Mouse (Mus musculus): ENCODE results near the gene Cox7a1. TPM values are rescaled to one million over a fixed set of nuclear protein-coding genes. Genes with fewer than 3 reads are reported as not detected.

Cox7a1 gene
- polyA plus RNA-seq, 1 experiment from 2014 or later: 43.0 TPM

DNA sequence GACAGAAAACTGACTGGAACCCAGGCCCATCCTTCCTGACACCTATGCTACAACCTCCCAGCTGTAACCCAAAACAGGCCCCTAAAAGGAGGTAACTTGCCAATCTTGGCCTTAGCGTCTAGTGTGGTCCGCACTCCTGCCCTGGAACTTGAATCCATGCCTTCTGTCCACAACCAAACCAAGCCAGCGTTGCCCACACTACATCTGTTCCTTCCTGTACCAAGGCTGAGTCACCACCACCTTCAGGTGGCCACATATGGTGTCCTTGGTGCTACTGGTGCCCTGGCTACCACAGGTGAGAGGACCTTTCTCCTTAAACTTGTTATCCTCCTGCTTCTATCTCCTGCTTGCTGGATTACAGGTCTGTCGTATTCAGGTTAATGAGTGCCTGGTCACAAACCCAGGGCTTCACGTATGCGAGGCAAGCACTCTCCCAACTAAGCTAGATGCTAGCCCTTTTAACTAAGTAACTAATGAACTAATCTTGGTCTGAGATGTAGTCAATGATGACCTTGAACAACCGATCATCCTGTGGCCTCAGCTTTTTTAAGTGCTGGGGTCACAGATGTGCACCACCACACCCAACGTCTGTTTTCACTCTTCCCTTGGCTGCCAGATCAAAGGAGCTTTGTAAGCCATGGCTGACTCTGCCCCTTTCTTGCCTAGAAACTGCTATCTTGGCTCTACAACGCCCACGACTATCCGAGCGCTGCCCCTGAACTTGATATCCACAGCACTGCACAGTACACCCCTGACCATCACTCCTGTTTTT, 4.6 kb downstream of the Cox7a1 start:
- 63% methylated on average over 12 of the region's 12 CpGs for WGBS
- Histone ChIP-seq H3K27me3 (ENCODE audit: insufficient read depth, low read length) (no peaks in the 10 kb centered on the region), H3K4me3 (replicated peaks; ENCODE audit: low read depth, low read length) (no peak overlapping the region), H3K9me3 (replicated peaks; ENCODE audit: low read length) (no peaks in the 10 kb centered on the region), H3K9ac (ENCODE audit: low read depth, low read length) (no peak overlapping the region), H3K36me3 (ENCODE audit: insufficient read depth, low read length) (peaks cover 56% of the 10 kb centered on the region), H3K27ac (no peak overlapping the region), H3K4me2 (ENCODE audit: low read length) (no peak overlapping the region), H3K4me1 (replicated peaks; ENCODE audit: insufficient read depth, low read length) (peaks cover 12% of the 10 kb centered on the region)
- ATAC-seq (replicated peaks; ENCODE audit: low FRiP score, low read depth) (no peak), DNase-seq (ENCODE audit: low spot score) (no peak)
- no peak for TF ChIP-seq CTCF (IDR thresholded peaks at IDR 0.05; ENCODE audit: low read depth)

- 52% methylated on average over 4 of the region's 4 CpGs for WGBS
- Histone ChIP-seq H3K4me3 (replicated peaks; ENCODE audit: low read depth, low read length) (no peak overlapping the region), H3K4me2 (ENCODE audit: low read length) (no peak overlapping the region), H3K27me3 (ENCODE audit: insufficient read depth, low read length) (no peaks in the 10 kb centered on the region), H3K9ac (ENCODE audit: low read depth, low read length) (no peak overlapping the region), H3K9me3 (replicated peaks; ENCODE audit: low read length) (no peaks in the 10 kb centered on the region), H3K36me3 (ENCODE audit: insufficient read depth, low read length) (peaks cover 56% of the 10 kb centered on the region), H3K27ac (no peak overlapping the region), H3K4me1 (replicated peaks; ENCODE audit: insufficient read depth, low read length) (peaks cover 13% of the 10 kb centered on the region)
- ATAC-seq (replicated peaks; ENCODE audit: low FRiP score, low read depth) (no peak), DNase-seq (ENCODE audit: low spot score) (no peak)
- no peak for TF ChIP-seq CTCF (IDR thresholded peaks at IDR 0.05; ENCODE audit: low read depth)
These were observed 5.2 kb downstream of the Cox7a1 start for GRCm38 (mm10) chr7:30189116-30189491.

DNA sequence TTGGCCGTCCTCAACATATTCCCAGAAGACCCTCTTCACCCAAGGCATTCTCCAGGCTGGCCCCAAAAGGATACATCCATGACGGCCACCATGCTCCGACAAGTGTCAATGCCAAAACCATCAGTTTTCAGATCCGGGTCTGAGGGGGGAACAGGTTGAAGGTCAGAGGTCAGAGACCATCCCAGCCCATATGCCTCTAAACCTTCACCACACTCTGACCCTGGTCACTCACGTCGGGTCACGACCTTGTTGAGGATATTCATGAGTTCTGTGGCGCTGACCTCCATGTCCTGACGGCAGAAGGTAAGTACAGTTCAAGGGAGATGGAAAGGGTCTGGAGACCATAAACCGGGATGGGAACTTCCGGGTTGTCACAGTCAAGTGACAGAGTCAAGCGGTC, 8.1 kb downstream of the Cox7a1 start:
- DNase-seq (ENCODE audit: low spot score): no peak
- Histone ChIP-seq H3K36me3 (ENCODE audit: insufficient read depth, low read length) (peaks cover 40% of the 10 kb centered on the region), H3K9ac (ENCODE audit: low read depth, low read length) (no peak overlapping the region), H3K4me3 (replicated peaks; ENCODE audit: low read depth, low read length) (no peak overlapping the region), H3K27me3 (ENCODE audit: insufficient read depth, low read length) (no peaks in the 10 kb centered on the region), H3K27ac (no peak overlapping the region), H3K9me3 (replicated peaks; ENCODE audit: low read length) (no peaks in the 10 kb centered on the region), H3K4me2 (ENCODE audit: low read length) (0 out of 2 replicates have a peak overlapping the region, but pooled peaks have one; percentile 83), H3K4me1 (replicated peaks; ENCODE audit: insufficient read depth, low read length) (peaks cover 20% of the 10 kb centered on the region)
- TF ChIP-seq CTCF (IDR thresholded peaks at IDR 0.05; ENCODE audit: low read depth): no peak
- 83% methylated on average over 12 of the region's 12 CpGs for WGBS
- ATAC-seq (replicated peaks; ENCODE audit: low FRiP score, low read depth): no peak

- WGBS: 32% methylated on average over 9 of the region's 9 CpGs
- H3K4me3 ChIP-seq (replicated peaks; ENCODE audit: low read depth, low read length): peak overlapping the region; percentile 70; the same call in 1 of the 2 replicates
- DNase-seq (ENCODE audit: low spot score): peak; percentile 64
- peak overlapping the region; percentile 94; the same call in 1 of the 2 replicates for H3K27ac ChIP-seq
- peaks cover 31% of the 10 kb centered on the region for H3K36me3 ChIP-seq (ENCODE audit: insufficient read depth, low read length)
- no peaks in the 10 kb centered on the region for H3K27me3 ChIP-seq (ENCODE audit: insufficient read depth, low read length)
- no peak for ATAC-seq (replicated peaks; ENCODE audit: low FRiP score, low read depth)
- no peak for TF ChIP-seq CTCF (IDR thresholded peaks at IDR 0.05; ENCODE audit: low read depth)
- no peaks in the 10 kb centered on the region for H3K9me3 ChIP-seq (replicated peaks; ENCODE audit: low read length)
- H3K4me2 ChIP-seq (ENCODE audit: low read length): peak overlapping the region; percentile 83
- peaks cover 20% of the 10 kb centered on the region for H3K4me1 ChIP-seq (replicated peaks; ENCODE audit: insufficient read depth, low read length)
- peak overlapping the region; percentile 81; the same call in 1 of the 2 replicates for H3K9ac ChIP-seq (ENCODE audit: low read depth, low read length)
These were observed 9.1 kb downstream of the Cox7a1 start for GRCm38 (mm10) chr7:30193013-30193412.

DNA sequence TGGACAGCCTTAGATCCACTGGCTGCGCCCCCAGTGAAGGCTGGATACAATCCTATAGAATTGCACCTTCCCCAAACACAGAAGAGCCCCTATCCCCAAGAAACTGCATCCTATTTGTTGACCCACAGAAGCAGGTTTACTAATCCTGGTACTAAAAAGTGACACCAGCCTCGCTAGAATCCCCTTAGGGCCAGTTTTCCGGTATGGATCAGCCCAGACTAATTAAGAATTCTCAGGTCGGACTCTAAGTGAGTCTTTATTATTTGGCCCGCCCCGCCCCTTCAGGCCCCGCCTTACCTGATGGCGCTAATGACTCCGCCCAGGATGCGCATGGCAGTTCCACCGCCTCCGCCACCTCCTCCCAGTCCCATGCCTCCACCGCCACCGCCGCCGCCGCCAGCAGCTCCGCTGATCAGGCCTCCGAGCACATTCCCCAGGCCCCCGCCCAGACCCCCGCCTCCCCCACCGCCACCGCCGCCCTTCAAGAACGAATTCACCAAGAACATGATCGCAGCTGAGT, 9.7 kb downstream of the Cox7a1 start:
- Histone ChIP-seq H3K4me3 (replicated peaks; ENCODE audit: low read depth, low read length) (peak overlapping the region; percentile 70), H3K9ac (ENCODE audit: low read depth, low read length) (peak overlapping the region; percentile 81), H3K27ac (peak overlapping the region; percentile 94), H3K4me2 (ENCODE audit: low read length) (peak overlapping the region; percentile 83), H3K27me3 (ENCODE audit: insufficient read depth, low read length) (no peaks in the 10 kb centered on the region), H3K4me1 (replicated peaks; ENCODE audit: insufficient read depth, low read length) (peaks cover 20% of the 10 kb centered on the region), H3K9me3 (replicated peaks; ENCODE audit: low read length) (no peaks in the 10 kb centered on the region), H3K36me3 (ENCODE audit: insufficient read depth, low read length) (peaks cover 25% of the 10 kb centered on the region)
- WGBS: 1% methylated on average over 25 of the region's 26 CpGs
- 0 out of 2 replicates have a peak, but pooled peaks have one; percentile 25 for ATAC-seq (replicated peaks; ENCODE audit: low FRiP score, low read depth)
- TF ChIP-seq CTCF (IDR thresholded peaks at IDR 0.05; ENCODE audit: low read depth): no peak
- DNase-seq (ENCODE audit: low spot score): peak; percentile 89

DNA sequence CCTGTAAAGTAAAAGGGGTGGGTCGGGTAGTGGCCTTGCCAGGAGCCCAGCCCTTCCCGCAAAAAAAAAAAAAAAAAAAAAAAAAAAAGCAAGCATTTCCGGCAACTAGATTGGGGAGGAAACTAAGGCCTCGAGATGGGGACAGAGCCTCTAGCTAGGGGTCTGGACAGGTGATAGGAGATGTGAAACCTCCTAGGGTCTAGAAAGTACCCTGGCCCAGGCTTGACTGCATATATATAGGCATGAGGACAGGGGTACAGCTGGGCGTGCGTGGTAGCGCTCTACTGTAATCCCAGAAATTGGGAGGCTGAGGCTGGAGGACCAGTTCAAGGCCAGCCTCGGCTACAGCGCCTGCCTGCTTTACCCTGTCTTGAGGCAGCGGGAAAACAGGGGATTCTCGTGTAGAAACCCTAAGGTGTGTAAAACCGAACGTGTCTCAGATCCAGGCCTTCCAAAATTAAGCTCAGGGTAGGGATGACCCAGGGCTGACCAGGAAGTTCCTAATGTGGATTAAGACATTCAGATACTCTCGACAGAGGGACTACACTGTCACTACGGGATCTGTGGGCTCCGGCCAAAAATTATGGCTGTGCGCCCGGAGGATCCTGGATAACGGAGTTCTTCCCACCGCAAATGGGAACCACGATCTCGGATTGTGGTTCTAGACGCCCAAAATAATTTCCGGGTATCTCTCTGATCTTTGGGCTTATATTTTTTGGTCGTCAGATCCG, 10.3 kb downstream of the Cox7a1 start:
- ATAC-seq (replicated peaks; ENCODE audit: low FRiP score, low read depth) (no peak), DNase-seq (ENCODE audit: low spot score) (peak; percentile 34)
- H3K9me3 ChIP-seq (replicated peaks; ENCODE audit: low read length): no peaks in the 10 kb centered on the region
- H3K4me2 ChIP-seq (ENCODE audit: low read length): peak overlapping the region; percentile 83
- peak overlapping the region; percentile 70 for H3K4me3 ChIP-seq (replicated peaks; ENCODE audit: low read depth, low read length)
- H3K27me3 ChIP-seq (ENCODE audit: insufficient read depth, low read length): no peaks in the 10 kb centered on the region
- H3K4me1 ChIP-seq (replicated peaks; ENCODE audit: insufficient read depth, low read length): peaks cover 20% of the 10 kb centered on the region
- H3K36me3 ChIP-seq (ENCODE audit: insufficient read depth, low read length): peaks cover 18% of the 10 kb centered on the region
- TF ChIP-seq CTCF (IDR thresholded peaks at IDR 0.05; ENCODE audit: low read depth): no peak
- H3K9ac ChIP-seq (ENCODE audit: low read depth, low read length): peak overlapping the region; percentile 81
- peak overlapping the region; percentile 94 for H3K27ac ChIP-seq
- under 1% methylated on average over 26 of the region's 26 CpGs for WGBS

Measured in kidney, postnatal 0 days (tissue).